Mouse (Mus musculus): ENCODE data around the gene 0610010F05Rik. TPM values are rescaled to one million over a fixed set of nuclear protein-coding genes. Genes with fewer than 3 reads are reported as not detected.

0610010F05Rik gene
- polyA plus RNA-seq, 1 experiment from 2014 or later = 20.0 TPM

DNA sequence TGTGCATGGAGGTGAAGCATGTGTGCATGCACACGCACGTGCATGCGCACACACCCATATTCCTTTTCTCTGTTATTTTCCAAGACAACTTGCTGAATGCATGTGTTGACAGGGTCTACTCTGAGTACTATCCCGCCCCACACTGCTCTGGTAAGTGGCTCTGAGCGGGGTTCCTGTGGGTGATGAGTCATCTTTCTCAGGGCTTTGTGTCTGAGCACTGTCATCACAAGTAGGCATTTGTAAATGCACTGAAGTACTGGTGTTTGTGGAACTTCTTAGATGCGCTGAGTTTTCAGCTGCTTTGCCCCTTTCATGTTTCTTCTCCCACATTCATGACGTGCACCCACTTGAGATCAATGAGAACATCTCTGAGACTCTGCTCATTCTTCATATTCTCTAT, 63.3 kb downstream of the 0610010F05Rik start:
- H3K27me3 ChIP-seq = no peaks in the 10 kb centered on the region
- DNase-seq (ENCODE audit: low read depth, low spot score) (peak; percentile 6), ATAC-seq (peak; percentile 69)
- no peak for TF ChIP-seq CTCF (IDR thresholded peaks at IDR 0.05)
- in situ Hi-C loops (cut with MboI; ENCODE audit: low pct_unique_long_range_greater_than_20kb) = loop anchor here (25.0 kb wide), 1 partner anchor 583 kb away; the partner anchor contains the start of genes Cct4, Commd1 and Gm28048
- ChIA-PET CTCF (no interaction called here), POLR2A (no interaction called here)

DNA sequence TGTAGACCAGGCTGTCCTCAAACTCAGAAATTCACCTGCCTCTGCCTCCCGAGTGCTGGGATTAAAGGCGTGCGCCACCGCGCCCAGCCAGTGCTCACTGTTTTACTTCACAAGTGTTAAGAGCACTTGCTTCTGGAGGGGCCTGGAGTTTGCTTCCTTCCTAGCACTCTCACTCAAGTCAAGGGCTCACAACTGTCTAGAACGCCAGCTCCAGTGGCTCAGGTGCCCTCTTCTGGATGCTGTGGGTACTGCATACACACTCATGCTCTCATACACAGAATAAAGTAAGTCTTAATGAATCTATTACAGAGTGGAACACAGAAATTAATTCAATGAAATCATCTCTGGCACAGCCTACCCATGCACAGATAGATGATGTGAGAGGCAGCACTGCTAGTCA, 67.7 kb downstream of the 0610010F05Rik start:
- POLR2A ChIA-PET = no interaction called here
- peak; percentile 17 for DNase-seq (ENCODE audit: low read depth, low spot score)
- CTCF ChIA-PET = interaction anchor here (1.0 to 2.3 kb wide), 5 partner anchors 16 to 578 kb away, joined by 3 to 6 read pairs (median 4); no protein-coding TSS in a partner anchor
- peak; percentile 86 for TF ChIP-seq CTCF (IDR thresholded peaks at IDR 0.05)
- peak; percentile 91 for ATAC-seq
- no peaks in the 10 kb centered on the region for H3K27me3 ChIP-seq
- in situ Hi-C loops (cut with MboI; ENCODE audit: low pct_unique_long_range_greater_than_20kb) = loop anchor here (5.0 to 25.0 kb wide), 2 partner anchors 68 to 578 kb away; partner anchors contain the start of genes Ahsa2, Cct4, Commd1 and Gm28048

DNA sequence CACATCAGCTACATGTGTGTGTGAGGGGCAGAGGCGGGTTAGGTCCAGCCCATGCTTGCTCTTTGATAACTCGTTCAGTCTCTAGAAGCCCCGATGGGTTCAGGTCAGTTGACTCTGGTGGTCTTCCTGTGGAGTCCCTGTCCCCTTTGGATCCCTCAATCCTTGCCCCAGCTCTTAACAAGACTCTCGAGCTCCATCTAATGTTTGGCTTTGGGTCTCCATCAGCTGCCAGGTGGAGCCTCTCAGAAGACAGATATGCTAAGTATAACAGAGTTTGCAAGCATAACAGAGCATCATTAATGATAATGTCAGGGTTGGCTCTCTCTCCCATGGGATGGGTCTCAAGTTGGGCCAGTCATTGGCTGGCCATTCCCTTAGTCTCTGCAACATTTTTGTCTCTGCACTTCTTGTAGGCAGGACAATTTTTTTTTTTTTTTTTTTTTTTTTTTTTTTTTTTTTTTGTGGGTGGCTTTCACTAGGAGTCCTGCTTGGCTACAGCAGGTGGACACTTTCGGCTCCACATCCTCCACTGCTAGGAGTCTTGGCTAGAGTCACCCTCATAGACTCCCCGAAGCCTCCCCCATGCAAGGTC, 76.3 kb downstream of the 0610010F05Rik start:
- in situ Hi-C loops (cut with MboI; ENCODE audit: low pct_unique_long_range_greater_than_20kb) = loop anchor here (25.0 kb wide), 1 partner anchor 570 kb away; the partner anchor contains the start of genes Cct4, Commd1 and Gm28048
- ATAC-seq = no peak
- CTCF ChIA-PET = interaction anchor here (1.0 kb wide), 1 partner anchor 23 kb away, joined by 4 read pairs; no protein-coding TSS in a partner anchor
- TF ChIP-seq CTCF (IDR thresholded peaks at IDR 0.05) = no peak
- no peaks in the 10 kb centered on the region for H3K27me3 ChIP-seq
- POLR2A ChIA-PET = no interaction called here
- DNase-seq (ENCODE audit: low read depth, low spot score) = no peak

DNA sequence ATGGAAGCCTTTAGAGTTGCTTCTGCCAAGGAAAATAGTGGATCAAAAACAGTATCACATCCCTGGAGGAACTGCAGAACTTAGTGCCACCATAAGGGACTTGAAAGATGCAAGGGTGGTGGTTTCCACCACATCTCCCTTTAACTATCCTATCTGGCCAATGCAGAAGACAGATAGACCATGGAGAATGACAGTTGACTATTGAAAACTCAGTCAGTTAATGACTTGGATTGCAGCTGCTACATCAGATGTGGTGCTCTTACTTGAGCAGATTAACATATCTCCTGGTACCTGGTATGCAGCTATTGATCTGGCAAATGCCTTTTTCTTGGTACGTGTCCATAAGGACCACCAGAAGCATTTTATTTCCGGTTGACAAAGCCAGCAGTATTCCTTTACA, 96.0 kb downstream of the 0610010F05Rik start:
- POLR2A ChIA-PET = no interaction called here
- ATAC-seq (no peak), DNase-seq (ENCODE audit: low read depth, low spot score) (no peak)
- in situ Hi-C loops (cut with MboI; ENCODE audit: low pct_unique_long_range_greater_than_20kb) = no loop called here
- H3K27me3 ChIP-seq = peaks cover 17% of the 10 kb centered on the region
- CTCF ChIA-PET = interaction anchor here (1.5 kb wide), 1 partner anchor 20 kb away, joined by 3 read pairs; no protein-coding TSS in a partner anchor
- no peak for TF ChIP-seq CTCF (IDR thresholded peaks at IDR 0.05)

DNA sequence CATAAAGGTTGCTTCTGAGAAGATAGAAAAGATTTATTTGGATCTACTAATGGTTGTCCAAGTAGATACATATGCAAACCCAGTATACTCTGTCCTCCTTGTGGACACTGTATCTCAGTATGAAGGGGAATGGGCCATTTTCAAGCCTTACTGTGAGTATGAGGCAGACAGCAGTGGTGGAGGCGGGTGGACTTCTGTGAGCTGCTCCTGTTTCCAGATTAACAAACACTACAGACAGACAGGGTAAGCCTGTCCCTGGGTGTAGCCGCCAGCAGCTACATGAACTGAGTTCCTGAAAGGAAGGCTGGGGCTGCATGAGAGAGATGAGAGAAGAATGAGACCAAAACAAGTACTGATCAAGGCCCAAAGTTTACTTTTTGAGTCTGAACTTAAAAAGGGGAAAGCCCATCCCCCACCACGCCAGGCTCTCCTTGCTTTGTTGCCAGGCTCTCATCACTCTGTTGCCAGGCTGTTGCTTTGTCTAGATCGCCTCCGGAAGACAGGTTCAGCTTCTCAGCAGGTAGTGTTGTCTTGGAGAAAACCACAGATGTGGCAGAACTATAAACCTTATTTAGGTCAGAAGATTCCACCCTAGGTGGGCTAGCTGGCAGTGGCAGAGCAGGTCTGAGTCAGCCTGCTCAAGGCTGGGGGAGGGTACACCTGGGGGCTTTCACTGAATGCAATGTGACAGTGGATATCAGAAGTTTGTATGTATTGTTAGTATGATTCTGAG, 112.8 kb downstream of the 0610010F05Rik start, which contains the start of gene 1700093K21Rik:
TSS of gene 1700093K21Rik (minus strand) at position 683 of the 733 bp plus-strand sequence.
- CTCF ChIA-PET = no interaction called here
- in situ Hi-C loops (cut with MboI; ENCODE audit: low pct_unique_long_range_greater_than_20kb) = no loop called here
- POLR2A ChIA-PET = no interaction called here

DNA sequence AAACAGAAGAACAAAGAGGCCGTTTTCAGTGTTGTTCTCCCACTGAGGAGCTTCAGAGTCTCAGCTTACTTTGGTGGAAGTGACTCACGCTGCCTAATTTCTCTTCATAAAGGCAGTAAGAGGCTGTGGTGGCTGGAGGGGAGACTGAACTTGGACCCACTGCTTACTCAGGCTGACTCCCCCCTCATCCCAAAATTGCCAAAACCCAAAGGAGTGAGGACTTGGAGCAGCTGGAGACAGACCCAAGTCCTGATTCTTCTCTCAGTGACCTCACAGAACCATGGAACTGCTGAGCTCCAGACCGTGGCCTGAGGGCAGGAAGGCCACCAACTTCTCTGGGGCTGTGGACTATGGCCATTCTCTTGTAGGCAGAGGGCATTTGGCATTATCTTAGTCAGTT, 114.5 kb downstream of the 0610010F05Rik start:
- peaks cover 9% of the 10 kb centered on the region for H3K27me3 ChIP-seq
- in situ Hi-C loops (cut with MboI; ENCODE audit: low pct_unique_long_range_greater_than_20kb) = no loop called here
- ATAC-seq (no peak), DNase-seq (ENCODE audit: low read depth, low spot score) (no peak)
- ChIA-PET POLR2A (no interaction called here), CTCF (interaction anchor here (1.5 kb wide), 1 partner anchor 15 kb away, joined by 4 read pairs; no protein-coding TSS in a partner anchor)
- no peak for TF ChIP-seq CTCF (IDR thresholded peaks at IDR 0.05)

More for the DNA sequence above, 112.8 kb downstream of the 0610010F05Rik start, which contains the start of gene 1700093K21Rik:
- peaks cover 6% of the 10 kb centered on the region for H3K27me3 ChIP-seq
- DNase-seq (ENCODE audit: low read depth, low spot score) (no peak), ATAC-seq (no peak)
- no peak for TF ChIP-seq CTCF (IDR thresholded peaks at IDR 0.05)

DNA sequence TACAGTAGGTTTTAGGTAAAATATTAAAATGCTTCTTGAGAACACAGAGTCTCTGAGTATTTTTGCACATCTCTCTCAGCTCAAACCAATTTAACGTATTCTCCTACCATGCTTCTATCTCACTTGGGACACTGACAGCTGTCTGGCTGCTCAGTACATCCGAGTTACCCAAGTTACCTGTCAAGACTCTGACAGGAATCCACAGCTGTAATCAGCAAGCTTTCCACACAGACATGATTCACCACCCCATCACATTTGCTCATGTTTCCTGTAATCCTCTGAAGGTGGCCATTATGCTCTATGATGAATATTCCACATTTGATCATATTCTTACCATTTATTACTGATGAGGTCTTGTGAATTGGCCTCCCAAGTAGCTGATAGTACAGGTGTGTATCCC, 118.1 kb downstream of the 0610010F05Rik start:
- no peak for TF ChIP-seq CTCF (IDR thresholded peaks at IDR 0.05)
- ATAC-seq = no peak
- POLR2A ChIA-PET = no interaction called here

More for the DNA sequence above, 118.1 kb downstream of the 0610010F05Rik start:
- in situ Hi-C loops (cut with MboI; ENCODE audit: low pct_unique_long_range_greater_than_20kb) = no loop called here
- no peak for DNase-seq (ENCODE audit: low read depth, low spot score)
- peaks cover 12% of the 10 kb centered on the region for H3K27me3 ChIP-seq
- CTCF ChIA-PET = no interaction called here

Other genes starting within 250 kb of the 0610010F05Rik start
- gene Ahsa2, start 135.6 kb downstream of the 0610010F05Rik start, polyA plus RNA-seq (2021) = 91.4 TPM
- gene 1700093K21Rik, start 112.5 kb downstream of the 0610010F05Rik start, polyA plus RNA-seq (2021) = not detected
- gene Pus10, start 32.0 kb upstream of the 0610010F05Rik start, polyA plus RNA-seq (2021) = 20.5 TPM
- 35.4 TPM for gene Pex13, start 32.3 kb upstream of the 0610010F05Rik start, polyA plus RNA-seq (2021)
- 5.6 TPM for gene Rel, start 137.3 kb upstream of the 0610010F05Rik start, polyA plus RNA-seq (2021)